Mouse (Mus musculus) left cerebral cortex, adult 11 months (tissue): ENCODE results near the gene Vav3.
A peak's percentile ranks its signal among the peaks of the same experiment; 100 is the strongest.

Experiments used
- DNase-seq: peaks from one replicate; pipeline ENCODE4 v3.0.0; 2022; ENCODE audit warnings: low spot score

The Vav3 gene

GRCm38 (mm10) chr3:109692613-109693012 lies 352.2 kb downstream of the Vav3 start:
- DNase-seq: no peak

DNA sequence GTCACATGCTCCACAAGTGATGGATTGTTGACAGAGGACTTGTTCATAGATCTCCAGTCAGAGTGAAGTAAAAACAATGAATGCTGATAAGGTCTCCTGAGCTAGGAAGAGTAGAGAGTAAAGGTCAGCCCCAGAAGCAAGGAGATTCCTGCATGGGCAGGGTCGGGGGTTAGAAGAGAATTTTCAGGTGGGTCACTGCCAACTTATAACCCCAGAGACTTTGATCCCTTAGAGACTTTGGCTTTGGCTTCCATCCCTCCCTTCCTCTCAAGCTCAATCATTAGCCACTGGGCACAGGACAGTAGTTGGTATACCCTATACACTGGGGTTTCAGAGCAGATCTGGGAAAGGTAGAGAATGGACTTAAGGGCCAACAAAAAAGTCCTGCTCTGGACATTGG lies 360.8 kb downstream of the Vav3 start:
- no peak for DNase-seq

GRCm38 (mm10) chr3:109707786-109708460 lies 367.5 kb downstream of the Vav3 start:
- no peak for DNase-seq

GRCm38 (mm10) chr3:109711751-109712150 lies 371.3 kb downstream of the Vav3 start:
- no peak for DNase-seq

GRCm38 (mm10) chr3:109714476-109714875 lies 374.0 kb downstream of the Vav3 start:
- no peak for DNase-seq

- DNase-seq: no peak
Measured at GRCm38 (mm10) chr3:109721753-109722152, 381.3 kb downstream of the Vav3 start.

DNA sequence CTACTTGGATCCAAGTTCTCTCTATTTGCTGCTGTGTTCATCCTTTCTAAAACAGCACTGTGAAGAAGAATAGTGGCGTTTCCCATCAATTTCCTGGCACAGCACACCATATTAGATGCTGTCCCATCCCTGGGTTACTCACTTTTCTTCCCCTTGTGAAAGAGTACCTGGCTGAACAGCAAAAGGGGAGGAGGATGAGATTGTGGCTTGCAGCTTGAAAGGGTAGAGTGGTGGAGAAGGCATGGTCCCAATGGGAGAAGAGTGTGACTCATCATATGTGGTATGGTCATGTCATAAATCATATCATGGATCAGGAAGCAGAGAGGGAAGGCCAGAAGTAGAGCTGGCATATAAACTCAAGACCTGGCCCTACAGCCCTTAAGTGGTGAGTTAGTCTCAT lies 386.3 kb downstream of the Vav3 start:
- DNase-seq: no peak

- DNase-seq: no peak
Measured at GRCm38 (mm10) chr3:109731592-109732230, 391.3 kb downstream of the Vav3 start.

DNA sequence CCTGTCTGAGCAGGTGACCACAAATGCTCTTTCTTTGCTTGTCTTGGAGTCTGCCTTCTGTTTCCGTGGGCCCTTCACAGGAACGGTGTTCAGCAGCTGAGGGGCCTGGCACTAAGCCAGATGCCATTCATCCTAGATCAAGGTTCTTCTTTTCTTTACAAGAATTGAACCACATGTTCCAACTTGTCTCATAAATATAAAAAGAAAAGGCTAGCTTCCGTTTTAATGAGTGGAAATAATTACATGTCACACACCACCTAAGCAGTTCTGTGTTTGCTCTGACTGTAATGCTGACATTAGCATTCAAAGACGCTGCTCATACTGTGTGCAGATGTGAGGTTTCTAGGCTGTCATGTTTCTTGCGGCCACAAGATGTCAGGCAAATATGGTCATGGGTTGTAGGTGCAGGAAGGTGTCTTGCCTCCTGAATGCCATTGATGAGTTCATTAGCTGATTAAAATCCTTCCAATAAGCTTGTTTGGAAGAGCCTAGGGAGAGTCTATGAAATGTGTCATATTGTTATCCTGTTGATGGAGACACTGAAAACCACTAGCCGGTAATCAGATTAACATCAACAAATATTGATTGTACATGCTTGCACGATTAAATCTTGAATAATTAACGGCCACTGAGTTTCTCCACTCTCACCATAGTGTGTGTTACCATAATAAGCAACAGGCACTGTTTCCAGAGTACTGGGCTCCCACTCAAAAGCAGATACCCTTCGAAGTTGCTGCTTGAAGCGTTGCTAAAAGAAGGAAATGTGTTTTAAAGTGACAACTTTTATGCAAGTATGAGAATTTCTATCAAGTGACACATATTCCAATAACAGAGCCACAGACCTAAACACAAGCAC lies 392.1 kb downstream of the Vav3 start:
- DNase-seq: peak; percentile 15
